Mouse (Mus musculus) spleen, adult 2 months (tissue): ENCODE measurements around the gene Ppil1.
"Not testable (repeated sequence)": the region's sequence is repeated elsewhere in the genome, so short reads cannot be mapped to it uniquely, and the experiment has no call there.

Experiments
- CTCF ChIP-seq: fragments of 200-500 bp; IDR thresholded peaks from 2 replicates; pipeline ENCODE4 v1.5.1; 2011; ENCODE audit warnings: mild to moderate bottlenecking, inconsistent platforms; ENCODE audit not compliant: insufficient read depth, insufficient read length, insufficient replicate concordance; ENCODE audit errors: extremely low read depth
- POLR2A ChIP-seq: fragments of 200-500 bp; IDR thresholded peaks from 2 replicates; pipeline ENCODE4 v1.6.1; 2011; ENCODE audit warnings: low read depth, low read length, inconsistent platforms

- not testable (repeated sequence) for TF ChIP-seq CTCF, POLR2A
Measured at GRCm38 (mm10) chr17:29251006-29251405, 13.0 kb downstream of the Ppil1 start.
